Comparison of ENCODE assay signal across 8 mouse cellular contexts in the genomic region with DNA sequence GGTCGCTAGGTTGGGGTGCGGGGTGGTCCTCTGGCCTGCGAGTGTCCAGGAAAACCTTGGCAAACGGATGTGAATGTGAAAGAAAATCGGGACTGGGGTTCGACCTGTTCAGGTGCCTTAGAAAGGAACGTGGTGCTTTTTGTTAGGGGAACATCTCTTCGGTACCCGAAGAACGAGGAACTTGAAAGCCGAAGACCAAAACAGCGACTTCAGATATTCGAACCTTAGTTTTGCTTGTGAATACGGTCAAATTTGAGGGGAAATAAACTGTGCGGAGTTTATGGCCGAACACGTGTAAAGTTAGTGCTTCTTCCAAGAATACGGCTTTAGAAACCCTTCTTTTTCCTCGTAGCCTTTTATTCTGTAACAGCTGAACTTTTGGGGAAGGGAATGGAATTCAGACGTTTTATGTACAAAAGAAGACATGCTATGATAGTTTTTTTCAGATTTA. TPM values are rescaled to one million over a fixed set of nuclear protein-coding genes. Genes with fewer than 3 reads are reported as not detected.
A peak's percentile ranks its signal among the peaks of the same experiment; 100 is the strongest.
DNase-seq lines count a peak whose midpoint lies in the region; ATAC-seq and TF ChIP-seq lines count a peak whose summit lies in the region.

No protein-coding gene starts in this region.

- no peak for TF ChIP-seq EP300 in liver, embryonic 14.5 days (IDR thresholded peaks at IDR 0.05; ENCODE audit: low read depth)

- DNase-seq in heart, postnatal 4 days = no peak
- no peak for DNase-seq in liver, embryonic 14.5 days (ENCODE audit: low read depth in 3 of 3, low spot score in 3 of 3)
- no peak for DNase-seq in adrenal gland, postnatal 10 days
- DNase-seq in cerebellum, postnatal 36 days = no peak
- no peak for DNase-seq in cerebellum, adult 11 months

- 0 out of 2 replicates have a peak, but pooled peaks cover 3% of the 10 kb centered on the region for H3K9me3 ChIP-seq in heart, embryonic 12.5 days (replicated peaks)
- no peaks in the 10 kb centered on the region for H3K9me3 ChIP-seq in E14TG2a.4 (ENCODE audit: low read length)
- H3K9me3 ChIP-seq in forebrain, embryonic 13.5 days (replicated peaks) = 0 out of 2 replicates have a peak, but pooled peaks cover 3% of the 10 kb centered on the region
- H3K9me3 ChIP-seq in liver, embryonic 14.5 days (ENCODE audit: control insufficient read depth, low read length) = no peaks in the 10 kb centered on the region

- no peak for TF ChIP-seq CTCF in E14TG2a.4 (conservative IDR thresholded peaks at IDR 0.05; ENCODE audit: low read length)
- TF ChIP-seq CTCF in liver, embryonic 14.5 days (IDR thresholded peaks at IDR 0.05; ENCODE audit: low read depth) = no peak

- peak overlapping the region; percentile 99 for H3K9ac ChIP-seq in heart, embryonic 12.5 days
- H3K9ac ChIP-seq in forebrain, embryonic 13.5 days = peak overlapping the region; percentile 97
- peak overlapping the region; percentile 98 for H3K9ac ChIP-seq in liver, embryonic 14.5 days (replicated peaks)

- peak overlapping the region; percentile 95 for H3K4me3 ChIP-seq in heart, embryonic 12.5 days
- H3K4me3 ChIP-seq in E14TG2a.4 (replicated peaks; ENCODE audit: low read length) = peak overlapping the region; percentile 83
- H3K4me3 ChIP-seq in forebrain, embryonic 13.5 days = peak overlapping the region; percentile 89
- peak overlapping the region; percentile 92 to 100 for H3K4me3 ChIP-seq in liver, embryonic 14.5 days (ENCODE audit: insufficient read depth in 1 of 2, low read depth in 2 of 2, low read length in 2 of 2)

- peak overlapping the region; percentile 81 for H3K4me2 ChIP-seq in heart, embryonic 12.5 days
- H3K4me2 ChIP-seq in forebrain, embryonic 13.5 days = peak overlapping the region; percentile 86
- H3K4me2 ChIP-seq in liver, embryonic 14.5 days (ENCODE audit: low read depth) = peak overlapping the region; percentile 90

- H3K36me3 ChIP-seq in heart, embryonic 12.5 days = no peaks in the 10 kb centered on the region
- peaks cover 25% of the 10 kb centered on the region for H3K36me3 ChIP-seq in E14TG2a.4 (ENCODE audit: insufficient read depth, low read length)
- no peaks in the 10 kb centered on the region for H3K36me3 ChIP-seq in forebrain, embryonic 13.5 days (ENCODE audit: poor library complexity, severe bottlenecking)
- peaks cover 2% of the 10 kb centered on the region; the same call in 1 of the 2 replicates for H3K36me3 ChIP-seq in liver, embryonic 14.5 days (replicated peaks; ENCODE audit: control insufficient read depth, insufficient read depth, low read depth)

- WGBS in heart, embryonic 12.5 days = 0% methylated on average over 20 of the region's 20 CpGs
- WGBS in forebrain, embryonic 13.5 days = under 1% methylated on average over 20 of the region's 20 CpGs
- WGBS in liver, embryonic 14.5 days (ENCODE audit: insufficient replicate concordance) = under 1% methylated on average over 20 of the region's 20 CpGs

- peak overlapping the region; percentile 98 for H3K27ac ChIP-seq in heart, embryonic 12.5 days (ENCODE audit: poor library complexity, severe bottlenecking)
- H3K27ac ChIP-seq in forebrain, embryonic 13.5 days = peak overlapping the region; percentile 98
- peak overlapping the region; percentile 86 for H3K27ac ChIP-seq in liver, embryonic 14.5 days

- no peak for ATAC-seq in heart, embryonic 12.5 days (ENCODE audit: insufficient number of reproducible peaks, low FRiP score)
- no peak for ATAC-seq in forebrain, embryonic 13.5 days
- no peak for ATAC-seq in liver, embryonic 14.5 days (ENCODE audit: insufficient read depth)

- peaks cover 24% of the 10 kb centered on the region for H3K4me1 ChIP-seq in heart, embryonic 12.5 days (replicated peaks)
- H3K4me1 ChIP-seq in E14TG2a.4 (replicated peaks; ENCODE audit: low read depth, low read length) = peaks cover 51% of the 10 kb centered on the region
- H3K4me1 ChIP-seq in forebrain, embryonic 13.5 days = peaks cover 38% of the 10 kb centered on the region
- H3K4me1 ChIP-seq in liver, embryonic 14.5 days (replicated peaks; ENCODE audit: control insufficient read depth in 2 of 2, insufficient read depth in 2 of 2, low read length in 1 of 2) = peaks cover 16 to 18% of the 10 kb centered on the region in 2 experiments

- no peaks in the 10 kb centered on the region for H3K27me3 ChIP-seq in heart, embryonic 12.5 days (replicated peaks)
- no peaks in the 10 kb centered on the region for H3K27me3 ChIP-seq in E14TG2a.4 (ENCODE audit: insufficient read depth, low read length)
- no peaks in the 10 kb centered on the region for H3K27me3 ChIP-seq in forebrain, embryonic 13.5 days
- H3K27me3 ChIP-seq in liver, embryonic 14.5 days (ENCODE audit: control insufficient read depth, insufficient read depth, low read length) = no peaks in the 10 kb centered on the region

RNA-seq across cellular contexts. Expression of a gene that starts 1.0 kb away (rescaled TPM):
- polyA plus RNA-seq in heart, embryonic 12.5 days (2016; fragmentation: Nextera tagmentation; extraction: Ambion mirVana) = 35.8 and 37.3 TPM in 2 replicates
- 100 to 1,000 TPM; 156 to 159 TPM for total RNA-seq in heart, postnatal 4 days (2021)
- 70.5 and 77.7 TPM in 2 replicates for polyA plus RNA-seq in forebrain, embryonic 13.5 days (2015; fragmentation: Nextera tagmentation; extraction: Ambion mirVana)
- polyA plus RNA-seq in liver, embryonic 14.5 days (2012; rRNA removed) = 17.3 and 20.6 TPM in 2 replicates
- 18.4 and 20.8 TPM in 2 replicates for polyA plus RNA-seq in liver, embryonic 14.5 days (2014; fragmentation: Nextera tagmentation; extraction: Ambion mirVana)
- 100 to 1,000 TPM; 131 to 150 TPM for total RNA-seq in adrenal gland, postnatal 10 days (2021)
